Mouse (Mus musculus) kidney, postnatal 4 days (tissue): ENCODE data around the gene Thnsl1.
A peak's percentile ranks its signal among the peaks of the same experiment; 100 is the strongest.
"Not testable (repeated sequence)": the region's sequence is repeated elsewhere in the genome, so short reads cannot be mapped to it uniquely, and the experiment has no call there.

Experiments used
- DNase-seq, 2 experiments: peaks; one replicate each; pipeline ENCODE4 v3.0.0; 2021; ENCODE audit warnings: mixed read lengths in 2 of 2

Thnsl1 gene

DNA sequence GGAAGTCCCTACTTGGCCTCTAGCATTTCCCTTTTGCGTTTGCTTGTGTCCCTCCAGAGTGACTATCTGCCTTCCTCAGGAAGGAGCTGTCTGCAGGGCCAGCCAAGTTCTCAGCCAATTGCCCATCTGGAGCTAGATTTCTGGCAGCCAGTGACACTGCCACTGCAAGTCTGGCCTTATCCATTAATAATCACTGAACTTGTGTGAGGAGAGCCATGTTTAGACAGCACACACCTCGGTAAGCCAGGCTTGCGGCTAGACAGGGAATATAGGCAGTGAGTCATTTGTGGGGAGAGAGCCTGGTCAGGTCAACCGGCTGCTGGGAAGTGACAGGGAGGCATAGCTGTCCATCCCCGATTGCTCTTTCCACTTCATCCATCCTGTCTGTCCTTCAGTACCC lies 31.3 kb downstream of the Thnsl1 start:
- DNase-seq, result peak; percentile 10 to 18

GRCm38 (mm10) chr2:21244104-21244503 lies 38.6 kb downstream of the Thnsl1 start:
- not testable (repeated sequence) for DNase-seq

- DNase-seq, result no peak
Measured at GRCm38 (mm10) chr2:21244986-21245385, 39.5 kb downstream of the Thnsl1 start.

- DNase-seq, result peak in 1 of 2 experiments; percentile 36
Measured at GRCm38 (mm10) chr2:21245477-21246102, 40.1 kb downstream of the Thnsl1 start.

DNA sequence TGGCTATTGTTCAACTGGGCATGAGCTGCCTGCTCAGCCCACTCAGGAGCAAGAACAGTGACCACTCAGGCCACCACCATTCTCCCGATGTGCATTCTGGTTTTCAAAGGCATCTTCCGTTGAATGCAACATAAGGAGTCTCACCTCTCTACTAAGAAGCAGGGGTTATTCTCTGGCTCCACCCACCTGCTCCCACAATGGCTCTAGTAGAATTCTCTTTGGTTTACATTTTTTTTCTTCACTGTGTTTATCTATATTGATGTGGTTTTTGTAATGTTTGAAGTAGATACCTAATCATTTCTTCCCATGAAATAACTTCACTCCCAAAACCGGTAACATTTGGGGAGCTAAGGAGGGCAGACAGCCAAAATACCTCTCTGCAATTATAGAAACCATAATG lies 48.1 kb downstream of the Thnsl1 start:
- DNase-seq, result no peak

DNA sequence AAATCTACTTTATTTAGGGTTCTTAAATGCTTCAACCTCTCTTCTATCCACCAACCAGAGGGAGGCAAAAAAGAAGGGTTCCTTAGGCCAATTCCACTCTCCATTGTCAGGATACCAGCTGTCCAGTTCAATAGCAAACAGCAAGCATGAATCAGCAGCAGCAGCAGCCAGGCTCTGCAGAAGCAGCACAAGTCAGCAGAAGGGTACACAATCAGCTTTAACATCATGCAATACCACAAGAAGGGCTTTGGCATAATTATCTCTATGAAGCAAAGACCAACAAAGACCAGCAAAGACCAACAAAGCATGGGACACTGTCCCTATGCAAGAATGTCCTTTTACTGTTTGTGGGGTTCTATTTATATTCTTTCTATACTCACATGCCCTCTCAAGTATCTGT lies 48.8 kb downstream of the Thnsl1 start:
- no peak for DNase-seq

GRCm38 (mm10) chr2:21258281-21258680 lies 52.8 kb downstream of the Thnsl1 start:
- DNase-seq, result no peak

GRCm38 (mm10) chr2:21259081-21259480 lies 53.6 kb downstream of the Thnsl1 start:
- DNase-seq, result no peak

DNA sequence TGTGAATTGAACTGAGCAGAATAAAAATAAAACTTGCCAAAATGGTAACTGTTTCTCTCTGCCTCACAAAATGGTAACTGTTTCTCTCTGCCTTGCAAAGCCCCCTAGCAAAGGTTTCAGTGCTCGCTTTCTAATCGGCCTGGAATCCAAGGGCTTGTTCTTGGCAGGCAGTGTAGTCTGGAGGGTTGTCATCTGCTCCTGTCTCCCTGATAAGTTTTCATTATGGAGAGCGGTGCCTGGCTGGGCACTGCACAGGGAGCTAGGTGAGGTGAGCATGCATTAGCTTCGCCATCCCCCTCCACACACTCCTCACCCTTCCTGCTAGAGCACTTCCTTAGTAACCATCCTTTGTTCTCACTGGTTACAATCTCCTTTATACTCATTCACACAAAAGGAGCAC lies 54.5 kb downstream of the Thnsl1 start:
- DNase-seq, result no peak

GRCm38 (mm10) chr2:21261370-21262006 lies 56.0 kb downstream of the Thnsl1 start:
- peak; percentile 59 to 73 for DNase-seq

DNA sequence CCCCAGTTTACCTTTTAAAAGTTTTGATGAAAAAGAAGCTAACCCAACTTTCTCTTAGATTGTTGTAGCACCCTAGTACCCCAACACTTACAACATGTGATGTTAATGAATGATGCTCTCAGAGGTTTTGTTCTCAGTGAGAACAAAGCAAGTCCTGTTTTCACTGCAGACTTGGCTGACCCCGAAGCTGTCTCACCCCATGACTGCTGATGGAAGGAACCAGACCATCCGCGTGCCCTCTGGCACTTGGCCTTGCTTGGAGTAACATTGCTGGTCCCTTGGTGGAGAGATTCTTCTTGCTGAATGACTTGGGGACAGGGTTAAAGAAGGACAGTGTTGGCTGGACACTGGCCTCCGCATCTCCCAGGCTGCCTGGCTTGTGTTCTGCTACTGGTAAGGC lies 58.5 kb downstream of the Thnsl1 start:
- DNase-seq, result no peak
